Mouse (Mus musculus) spleen, adult 18-20 months (tissue): Measurements from ENCODE around the gene Hcfc1r1.

Experiments
- DNase-seq, 2 experiments: peaks; one replicate each; pipeline ENCODE4 v3.0.0; 2022; ENCODE audit warnings: mixed read lengths in 2 of 2

Gene Hcfc1r1

DNA sequence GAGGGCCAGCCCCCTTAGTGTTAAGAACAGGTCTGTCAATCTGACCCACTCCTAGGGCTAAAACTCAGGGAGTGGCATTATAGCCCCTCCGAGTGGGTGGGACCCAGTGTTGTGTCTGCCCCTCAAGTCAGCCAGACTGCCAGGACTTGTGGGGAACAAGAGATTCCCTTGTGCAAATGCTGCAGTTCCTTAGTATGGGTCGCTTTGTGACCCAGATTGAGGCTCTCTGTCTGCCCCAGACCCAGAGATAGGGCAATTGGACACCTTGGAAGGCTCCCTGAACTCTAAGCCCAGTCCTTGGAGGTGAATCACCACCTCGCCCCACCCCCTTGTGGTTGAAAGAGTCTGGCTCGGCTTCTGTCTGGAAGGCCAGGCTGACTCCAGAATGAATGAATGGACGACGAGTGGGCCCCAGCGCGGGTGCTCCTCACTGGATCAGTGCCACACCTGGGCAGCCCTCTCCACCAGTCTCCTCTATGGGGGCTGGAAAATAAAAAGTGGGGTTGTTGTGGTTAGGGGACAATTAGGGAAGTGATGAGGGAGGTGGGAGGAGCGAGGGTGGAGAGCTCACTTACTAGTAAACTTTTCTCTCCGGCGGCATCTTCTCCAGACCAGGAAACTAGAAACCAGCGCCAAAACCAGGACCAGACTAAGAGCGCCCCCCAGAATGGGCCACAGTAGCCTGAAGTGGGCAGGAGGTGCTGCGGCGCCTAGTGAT is 2.3 kb downstream of the Hcfc1r1 start:
- peak in 1 of 2 experiments; percentile 40 for DNase-seq

DNA sequence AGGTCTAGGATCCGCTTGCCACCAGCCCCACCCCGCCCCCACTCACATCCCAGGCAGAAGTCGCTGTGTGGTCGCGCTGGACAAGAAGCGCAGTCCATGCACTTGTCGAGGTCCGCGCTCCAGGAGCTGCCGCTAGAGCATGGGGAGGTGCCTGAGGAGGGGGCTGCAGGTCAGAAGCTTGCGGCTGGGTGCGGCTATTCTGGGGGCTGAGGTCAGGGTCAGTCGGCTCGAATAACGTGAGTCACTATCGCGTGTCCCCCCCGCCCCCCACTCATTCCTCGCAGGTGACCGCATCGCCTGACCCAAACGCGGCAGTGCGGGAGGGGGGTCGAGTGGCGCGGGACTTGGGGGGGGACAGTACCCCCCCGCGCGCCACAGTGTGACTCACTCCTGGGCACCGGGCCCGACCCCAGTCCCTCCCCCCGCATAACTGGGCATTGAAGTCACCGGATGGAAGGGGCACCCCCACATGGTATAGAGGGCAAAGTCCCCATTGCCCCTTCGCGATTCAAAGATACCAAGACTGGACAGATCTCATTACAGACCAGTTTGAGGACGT is 3.2 kb downstream of the Hcfc1r1 start:
- peak in 1 of 2 experiments; percentile 25 for DNase-seq

DNA sequence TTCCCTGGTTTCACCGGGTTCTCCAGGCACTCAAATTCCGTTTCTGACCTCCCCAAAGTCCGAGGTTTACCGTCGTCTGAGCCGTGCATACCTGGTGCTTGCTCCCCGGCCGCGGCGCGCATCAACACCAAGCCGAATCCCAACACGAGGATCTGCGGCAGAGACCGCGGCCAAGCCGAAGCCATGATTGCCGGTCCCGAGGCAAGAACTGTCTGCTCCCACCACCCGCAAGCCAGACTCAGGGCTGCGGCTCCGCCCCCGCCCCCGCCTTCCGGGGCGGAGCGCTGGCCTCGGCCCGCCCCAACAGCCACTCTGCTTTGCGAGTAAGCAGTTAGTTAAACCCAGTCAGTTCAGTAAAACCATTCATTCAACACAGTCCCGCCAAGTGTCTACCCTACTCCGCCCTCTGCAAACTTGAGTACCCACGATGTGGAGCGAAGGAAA is 3.9 kb downstream of the Hcfc1r1 start, which contains the start of gene Tnfrsf12a:
Tnfrsf12a (minus strand) TSS at position 233 of the 444 bp plus-strand sequence.
- DNase-seq = peak; percentile 76 to 88

DNA sequence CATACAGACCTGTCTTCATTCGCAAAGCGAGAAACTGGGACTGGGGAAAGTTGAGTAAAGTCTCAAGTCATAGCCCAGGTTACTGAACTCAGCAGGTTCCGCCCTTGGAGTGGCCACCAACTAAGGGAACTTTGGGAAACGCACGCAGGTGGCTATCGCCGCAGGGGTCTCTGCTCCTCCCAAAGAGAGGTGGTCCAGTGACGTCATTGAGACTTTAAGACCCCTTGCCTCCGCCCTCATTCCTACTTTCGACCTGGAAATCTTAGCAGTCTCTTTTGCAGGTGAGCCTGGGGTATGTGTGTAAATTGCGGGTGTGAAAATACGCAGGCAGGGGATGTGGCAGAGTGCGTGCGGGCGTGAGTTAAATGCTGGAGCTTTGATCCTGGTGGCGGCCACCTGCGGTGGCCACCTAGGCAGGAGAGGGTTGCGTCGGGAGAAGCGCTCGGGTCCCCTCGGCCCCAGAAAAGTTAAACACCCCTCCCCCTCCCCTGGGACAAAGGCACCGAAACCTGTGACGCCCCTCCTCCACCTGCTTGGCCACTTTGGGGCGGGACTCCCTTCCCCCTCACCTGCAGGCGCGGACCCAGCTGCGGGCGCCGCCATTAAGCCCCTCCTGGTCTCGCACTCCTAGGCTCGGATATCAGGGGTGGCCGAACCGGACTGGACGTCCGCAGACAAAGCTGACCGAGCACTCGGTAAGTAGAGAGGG is 5.9 kb downstream of the Hcfc1r1 start, which contains the start of gene Cldn6:
Cldn6 (plus strand) TSS at position 123 of the 709 bp plus-strand sequence.
- DNase-seq = no peak

DNA sequence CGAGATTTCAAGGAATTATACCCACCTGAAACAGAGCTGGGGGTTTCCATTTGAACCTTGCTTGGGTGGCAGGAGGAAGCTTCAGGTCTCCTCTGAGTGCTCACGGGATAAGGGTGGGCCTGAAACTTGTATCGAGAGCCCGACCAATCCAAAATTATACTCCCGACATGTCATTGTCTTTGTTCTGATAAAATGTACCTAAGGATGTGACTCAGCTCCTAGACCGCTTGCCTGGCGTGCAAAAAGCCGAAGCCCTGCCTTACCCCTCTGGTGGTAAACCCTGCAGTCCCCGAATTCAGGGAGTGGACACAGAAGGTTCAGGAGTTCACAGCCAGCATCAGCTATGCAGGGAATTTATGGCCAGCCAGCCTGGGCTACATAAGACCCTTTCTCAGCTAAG is 6.9 kb downstream of the Hcfc1r1 start:
- DNase-seq = no peak

DNA sequence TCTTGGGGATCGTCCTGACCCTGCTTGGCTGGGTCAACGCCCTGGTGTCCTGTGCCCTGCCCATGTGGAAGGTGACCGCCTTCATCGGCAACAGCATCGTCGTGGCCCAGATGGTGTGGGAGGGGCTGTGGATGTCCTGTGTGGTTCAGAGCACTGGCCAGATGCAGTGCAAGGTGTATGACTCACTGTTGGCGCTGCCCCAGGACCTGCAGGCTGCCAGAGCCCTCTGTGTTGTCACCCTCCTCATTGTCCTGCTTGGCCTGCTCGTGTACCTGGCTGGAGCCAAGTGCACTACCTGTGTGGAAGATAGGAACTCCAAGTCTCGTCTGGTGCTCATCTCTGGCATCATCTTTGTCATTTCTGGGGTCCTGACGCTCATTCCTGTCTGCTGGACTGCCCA is 7.7 kb downstream of the Hcfc1r1 start:
- DNase-seq = no peak

DNA sequence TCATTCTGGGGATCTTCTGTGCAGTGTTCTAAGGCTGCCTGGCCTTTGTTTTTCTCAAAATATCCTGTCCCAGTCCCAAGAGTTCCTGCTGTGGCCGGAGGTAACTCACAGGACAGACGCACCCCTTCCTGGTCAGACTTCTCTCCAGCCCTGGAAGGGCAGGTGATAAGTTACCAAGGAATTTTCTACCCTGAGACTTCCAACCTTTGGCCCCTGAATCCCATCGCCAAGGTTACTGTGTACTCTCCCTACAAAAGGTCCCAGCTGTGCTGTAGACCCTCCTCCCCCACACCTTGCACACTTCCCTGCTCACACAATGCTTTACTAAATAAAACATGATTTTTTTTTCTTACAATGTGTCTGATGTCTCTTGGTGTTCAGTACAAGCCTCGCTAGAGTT is 8.7 kb downstream of the Hcfc1r1 start:
- DNase-seq = no peak

DNA sequence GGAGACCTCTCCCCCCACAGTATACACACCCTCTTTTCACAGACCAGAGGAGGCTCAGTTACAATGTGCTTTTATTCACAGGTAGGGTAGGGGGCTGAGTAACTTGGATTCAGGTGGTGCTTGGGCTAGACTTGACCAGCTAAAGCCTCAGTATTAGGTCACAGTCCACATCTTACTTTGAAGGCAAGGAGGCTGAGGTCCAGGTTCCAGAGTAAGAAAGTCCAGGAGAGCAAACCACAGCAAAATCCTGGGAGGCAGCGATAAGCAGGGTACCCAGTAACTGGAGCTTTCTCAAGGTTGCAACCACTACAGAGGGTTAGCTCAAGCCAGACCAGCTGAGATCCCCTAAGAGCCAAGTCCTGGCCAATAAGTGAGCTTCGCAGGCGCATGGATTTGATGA is 9.1 kb downstream of the Hcfc1r1 start:
- DNase-seq = no peak

DNA sequence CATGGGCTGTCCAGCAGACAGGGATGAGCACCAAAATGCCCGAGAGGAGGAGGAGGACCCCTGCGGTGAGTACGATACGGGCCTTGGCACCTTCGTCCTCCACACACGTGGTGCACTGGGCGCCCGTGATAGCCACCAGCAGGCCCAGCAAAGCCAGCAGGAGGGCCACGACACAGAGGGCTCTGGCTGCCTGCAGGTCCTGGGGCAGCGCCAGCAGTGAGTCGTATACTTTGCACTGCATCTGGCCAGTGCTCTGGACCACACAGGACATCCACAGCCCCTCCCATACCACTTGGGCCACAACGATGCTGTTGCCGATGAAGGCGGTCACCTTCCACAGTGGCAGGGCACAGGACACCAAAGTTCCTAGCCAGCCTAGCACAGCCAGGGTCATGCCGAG is 9.8 kb downstream of the Hcfc1r1 start:
- DNase-seq = no peak

DNA sequence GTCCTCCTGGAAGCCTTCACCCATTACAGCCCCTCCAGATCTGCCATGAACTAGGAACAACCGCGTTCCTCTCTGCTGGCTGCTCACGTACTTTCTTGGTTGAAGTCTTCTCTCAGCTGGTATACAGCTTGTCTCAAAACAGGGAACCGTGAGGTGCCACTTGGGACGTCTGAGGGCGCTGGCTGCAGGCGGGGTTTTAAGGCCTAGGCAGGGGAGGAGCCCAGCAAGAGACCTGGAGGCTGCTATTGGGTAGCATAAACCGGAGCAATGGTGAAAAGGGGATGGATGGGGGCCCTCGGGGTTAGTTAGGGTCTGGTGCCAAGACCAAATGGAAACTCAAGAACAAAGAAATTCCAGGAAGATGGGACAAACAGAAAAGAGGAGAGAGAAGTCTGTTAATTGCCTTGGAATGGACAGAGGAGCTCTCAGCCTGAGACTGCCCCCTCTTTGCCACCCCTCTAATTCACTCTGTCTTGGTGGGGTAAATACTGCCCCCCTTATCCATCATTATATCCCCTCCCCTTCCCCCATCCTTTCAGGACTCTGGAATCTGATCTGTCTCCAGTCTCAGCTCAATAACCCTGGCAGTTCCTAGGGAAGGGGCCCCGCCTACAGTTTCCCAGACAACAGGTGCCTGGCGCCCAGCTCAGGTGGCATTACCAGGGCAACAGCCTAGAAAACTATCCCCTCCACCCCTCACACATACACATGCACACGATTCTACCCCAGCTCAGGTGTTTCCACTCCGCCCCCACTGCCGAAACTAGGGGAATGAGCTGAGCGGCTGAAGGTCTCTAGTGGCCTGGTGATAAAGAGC is 10.7 kb downstream of the Hcfc1r1 start, which contains the start of gene Cldn9:
Cldn9 (minus strand) TSS at position 171 of the 817 bp plus-strand sequence.
- no peak for DNase-seq

DNA sequence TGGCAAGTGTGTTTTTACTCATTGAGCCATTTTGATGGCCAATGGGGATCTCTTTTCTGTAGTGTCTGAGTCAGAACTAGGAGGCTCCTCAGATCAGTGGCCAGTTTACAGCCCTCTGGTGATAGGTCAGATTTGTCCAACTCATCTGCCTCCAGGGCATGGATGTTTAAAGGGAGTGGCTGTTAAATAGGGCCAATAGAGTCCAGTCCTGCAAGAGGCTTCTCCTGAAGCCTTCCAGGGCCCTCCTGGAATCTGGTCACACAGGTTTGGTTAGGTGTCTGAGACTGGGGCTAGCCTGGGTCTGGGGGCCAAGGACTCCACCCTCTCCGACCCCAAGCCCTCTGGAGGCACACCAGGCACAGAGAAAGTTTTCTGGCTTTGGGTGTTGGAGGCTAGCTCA is 21.1 kb downstream of the Hcfc1r1 start:
- DNase-seq = no peak

DNA sequence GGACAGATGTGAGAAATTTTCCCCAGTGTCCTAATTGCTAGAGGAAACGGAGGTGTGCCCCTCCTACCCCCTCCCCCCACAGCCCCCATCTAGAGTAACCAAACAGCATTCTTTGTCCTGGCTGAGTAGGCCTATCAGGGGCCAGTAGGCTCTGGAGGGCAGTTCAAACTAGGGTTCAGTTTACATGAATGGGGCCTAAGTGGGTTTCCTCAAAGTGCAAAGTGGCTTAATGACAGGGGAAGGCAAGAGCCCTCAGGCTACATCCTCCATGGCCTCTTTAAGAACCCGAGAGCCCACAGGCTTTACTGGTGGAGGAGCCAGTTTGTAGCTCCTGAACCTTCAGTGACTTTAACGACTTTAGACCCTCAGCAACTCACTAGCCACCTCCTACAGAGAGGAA is 22.4 kb downstream of the Hcfc1r1 start:
- no peak for DNase-seq

DNA sequence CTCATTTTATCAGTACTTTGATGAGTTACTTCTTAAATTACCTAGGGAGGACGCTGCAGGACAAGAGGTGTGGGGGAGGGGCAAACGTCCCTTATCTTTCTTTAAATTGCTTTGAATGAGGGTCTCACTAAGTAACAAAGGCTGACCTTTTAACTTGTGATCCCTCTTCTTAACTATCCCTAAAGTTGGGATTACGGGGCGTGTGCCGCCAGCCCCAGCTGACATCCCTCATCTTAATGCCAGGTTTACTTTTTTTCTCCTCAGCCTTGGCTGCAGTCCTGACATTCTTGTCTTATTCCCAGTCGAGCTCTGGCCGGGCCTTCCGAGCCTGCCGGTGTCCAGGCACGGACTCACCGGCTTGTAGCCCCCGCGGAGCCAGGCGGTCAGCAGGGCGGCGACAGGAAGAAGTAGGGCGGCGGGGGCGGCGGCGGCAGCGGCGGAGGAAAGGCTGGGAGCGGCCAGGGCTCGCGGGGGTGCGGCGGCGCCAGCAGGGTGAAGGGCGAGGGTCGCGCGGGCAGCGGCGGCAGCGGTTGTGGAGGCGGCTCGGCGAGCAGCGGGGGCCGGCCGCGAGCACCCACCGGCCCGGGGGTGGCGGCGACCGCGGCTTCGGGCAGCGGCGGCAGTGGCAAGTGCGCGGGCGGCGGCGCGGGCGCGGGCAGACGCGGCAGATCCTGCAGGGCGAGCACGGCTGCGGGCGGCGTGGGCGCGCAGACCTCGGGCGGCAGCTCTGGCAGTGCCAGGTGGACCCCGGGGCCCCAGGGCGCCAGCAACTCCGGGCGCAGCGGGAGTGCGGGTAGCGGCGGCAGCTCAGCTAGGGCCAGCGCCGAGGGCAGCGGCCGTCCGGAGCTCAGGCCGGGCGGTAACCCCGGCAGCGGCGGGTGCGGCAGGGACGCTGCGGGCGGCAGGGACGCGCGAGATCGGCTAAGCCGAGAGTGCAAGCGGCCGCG is 26.0 kb downstream of the Hcfc1r1 start:
- peak in 1 of 2 experiments; percentile 14 for DNase-seq

DNA sequence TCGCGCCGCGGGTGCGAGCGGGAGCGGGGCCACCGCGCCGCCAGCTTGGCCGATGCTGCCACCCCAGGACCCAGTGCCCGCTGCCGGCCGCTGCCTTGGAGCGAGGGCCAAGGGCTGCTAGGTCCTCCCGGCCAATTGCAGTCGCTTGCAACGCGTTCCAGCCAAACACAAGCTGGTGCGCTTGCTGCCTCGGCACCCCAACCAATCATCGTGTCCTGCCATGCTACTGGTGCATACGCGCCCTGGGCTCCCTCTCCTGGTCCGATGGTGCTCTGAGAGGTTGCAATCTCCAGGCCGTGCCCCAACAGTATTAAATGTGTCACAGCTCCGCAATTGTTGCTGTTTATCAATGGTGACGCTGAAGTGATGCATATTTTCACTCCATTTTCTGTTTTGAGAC is 26.7 kb downstream of the Hcfc1r1 start:
- peak; percentile 74 to 83 for DNase-seq

DNA sequence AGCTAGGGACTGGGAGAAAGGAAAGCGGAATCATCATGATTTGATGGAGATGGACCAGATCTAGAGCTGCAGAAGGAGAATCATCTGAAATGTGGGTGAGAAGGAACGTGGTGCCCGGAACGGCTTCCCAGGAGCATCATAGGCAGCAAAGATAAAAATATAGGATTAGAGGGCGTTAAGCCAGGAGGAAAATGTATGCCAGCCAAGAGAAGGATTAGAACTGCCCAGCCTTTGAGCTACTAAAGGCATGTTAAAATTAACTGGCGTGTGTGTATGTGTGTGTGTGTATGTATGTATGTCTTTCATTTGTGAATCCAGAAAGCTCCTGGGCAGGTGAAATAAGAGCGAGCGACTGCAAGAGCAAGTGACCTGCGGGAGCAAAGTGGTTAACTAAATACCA is 29.9 kb downstream of the Hcfc1r1 start:
- DNase-seq = no peak

DNA sequence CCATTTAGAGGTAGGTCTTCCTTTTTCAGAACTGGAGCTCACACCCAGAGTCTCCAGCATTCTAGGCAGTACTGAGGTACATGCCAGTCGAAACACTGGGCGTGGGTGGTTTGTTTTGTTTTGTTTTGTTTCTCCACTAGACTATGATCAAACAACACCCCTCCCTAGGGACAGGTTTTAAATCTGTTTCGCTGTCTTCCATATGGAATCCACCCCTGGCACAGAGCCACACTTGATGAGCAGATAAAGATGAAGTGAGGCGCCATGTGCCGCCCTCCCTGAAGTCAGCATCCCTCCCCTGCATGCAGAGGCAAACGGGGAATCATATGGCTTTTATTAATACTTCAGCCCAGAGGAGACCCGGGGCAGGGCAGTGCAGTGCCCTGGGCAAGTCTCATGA is 31.3 kb downstream of the Hcfc1r1 start:
- no peak for DNase-seq

DNA sequence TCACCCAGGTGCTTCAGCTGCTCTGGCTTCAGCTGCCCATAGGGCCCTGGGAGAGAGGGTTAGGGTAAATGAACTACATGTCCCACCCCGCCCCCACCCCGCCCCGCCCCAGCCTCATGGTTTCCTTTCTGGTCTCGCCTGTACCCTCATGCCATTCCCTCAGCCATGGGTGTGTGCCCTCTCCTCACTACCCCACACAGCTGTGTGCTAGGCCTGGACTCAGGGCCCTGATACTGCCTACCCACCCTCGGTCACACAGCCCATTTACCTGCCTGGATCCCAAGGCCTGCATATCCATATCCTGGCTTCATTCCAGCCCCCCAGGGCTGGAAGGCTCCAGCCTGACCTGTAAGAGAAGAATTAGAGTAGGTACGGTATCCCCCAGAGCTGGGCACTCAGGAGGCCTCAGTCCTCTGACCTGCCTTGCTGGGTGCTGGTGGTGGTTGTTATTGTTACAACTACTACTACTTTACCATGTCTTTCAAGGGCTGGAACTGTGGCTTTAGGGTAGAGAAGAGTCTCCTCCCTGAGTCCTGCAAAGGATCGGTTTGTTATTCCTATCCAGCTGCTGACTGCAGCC is 32.2 kb downstream of the Hcfc1r1 start:
- DNase-seq = no peak

DNA sequence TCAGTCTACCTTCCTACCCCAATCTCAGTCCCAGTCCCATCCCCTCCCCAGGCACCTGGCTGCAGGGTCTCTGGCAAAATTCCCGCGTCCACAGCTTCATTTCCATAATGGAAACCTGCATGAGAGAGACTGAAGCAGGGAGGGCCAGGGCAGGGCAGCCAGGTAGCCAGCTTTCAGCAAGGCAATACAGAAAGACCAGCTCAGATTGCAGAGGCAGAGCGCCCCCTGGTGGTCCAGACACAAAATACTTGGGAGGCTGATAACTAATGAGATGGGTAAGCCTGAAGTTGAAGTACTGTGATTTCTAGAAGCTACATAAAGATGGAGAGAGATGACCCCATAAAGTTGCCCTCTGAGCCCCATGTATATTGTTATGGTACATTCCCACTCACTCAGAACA is 32.8 kb downstream of the Hcfc1r1 start:
- peak; percentile 38 to 75 for DNase-seq

DNA sequence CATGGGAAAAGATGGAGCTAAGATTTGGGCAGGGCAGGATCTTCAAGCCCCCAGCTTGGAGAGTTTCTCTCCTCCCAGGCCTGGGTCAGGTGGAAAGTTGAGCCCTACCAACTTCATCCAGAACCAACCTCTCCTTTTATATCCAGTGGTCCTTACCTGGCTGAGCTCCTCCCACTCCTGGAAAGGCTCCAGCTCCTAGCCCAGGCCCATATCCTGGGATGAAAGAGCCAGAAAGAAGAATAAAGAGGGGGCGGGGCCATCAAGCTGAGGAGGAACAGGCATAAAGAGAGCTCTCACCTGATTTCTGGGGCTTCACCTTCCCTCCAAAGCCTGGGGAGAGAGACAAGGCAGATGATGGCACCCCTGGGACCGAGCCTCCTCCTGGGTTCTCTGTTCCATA is 43.6 kb downstream of the Hcfc1r1 start:
- no peak for DNase-seq

DNA sequence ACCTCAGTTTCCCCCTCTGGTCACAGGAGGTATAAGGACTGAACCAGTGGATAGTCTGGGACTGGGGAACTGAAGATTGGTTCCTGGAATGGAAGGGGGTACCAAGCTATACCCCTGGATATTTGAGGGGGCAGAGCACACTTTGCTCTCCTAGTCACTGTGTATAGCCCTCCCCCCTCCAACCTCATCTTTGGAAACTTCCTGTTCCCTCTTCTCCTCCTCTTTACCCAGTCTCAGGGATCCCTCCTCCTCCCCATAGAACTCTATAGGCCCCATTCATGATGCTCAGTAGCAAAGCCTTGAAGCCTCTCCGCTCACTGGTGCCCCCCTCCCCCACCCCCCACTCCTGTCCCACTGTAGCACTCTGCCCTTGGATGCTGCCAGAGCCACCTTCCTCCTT is 46.1 kb downstream of the Hcfc1r1 start:
- DNase-seq = no peak

DNA sequence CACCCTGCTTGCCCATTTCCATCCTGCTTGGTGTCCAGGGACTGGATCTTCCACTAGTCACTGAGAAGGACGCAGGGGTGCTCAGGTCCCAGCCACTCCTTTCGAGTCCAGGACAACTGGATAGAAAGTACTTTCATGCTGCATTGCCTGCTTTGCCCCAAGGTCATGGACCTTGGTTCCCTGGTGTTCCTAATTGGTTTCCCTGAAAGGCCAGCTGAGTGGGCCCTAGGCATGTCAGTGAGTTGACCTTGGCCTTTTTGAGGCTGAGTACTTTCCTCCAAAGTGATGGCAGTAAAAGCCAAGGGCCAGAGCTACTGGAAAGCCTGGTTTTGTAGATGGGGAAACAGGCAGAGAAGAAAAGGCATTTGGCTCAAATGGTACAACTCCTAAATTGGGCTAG is 48.5 kb downstream of the Hcfc1r1 start:
- DNase-seq = no peak
